Mouse (Mus musculus) ES-E14 (cell line): ENCODE results near the gene Gramd2.

ENCODE experiments used
- CHD2 ChIP-seq: IDR thresholded peaks from 2 replicates; pipeline ENCODE4 v1.6.1; 2014; ENCODE audit warnings: mild to moderate bottlenecking, low read depth, low read length, inconsistent platforms
- MAFK ChIP-seq: IDR thresholded peaks from 2 replicates; pipeline ENCODE4 v1.6.1; 2014; ENCODE audit warnings: mild to moderate bottlenecking, low read depth, low read length, inconsistent platforms; ENCODE audit not compliant: insufficient read depth
- ZNF384 ChIP-seq: IDR thresholded peaks from 2 replicates; pipeline ENCODE4 v1.6.1; 2012; ENCODE audit warnings: low read depth, low read length, inconsistent platforms

GRCm38 (mm10) chr9:59663226-59663625 lies 16.7 kb upstream of the Gramd2 start:
- TF ChIP-seq MAFK (no peak), CHD2 (no peak), ZNF384 (no peak)
